Mouse (Mus musculus): Measurements from ENCODE around the gene Dab1.

The Dab1 gene

GRCm38 (mm10) chr4:104371136-104371535 lies 752.0 kb downstream of the Dab1 start:
- DNase-seq (ENCODE audit: low spot score): no peak

DNA sequence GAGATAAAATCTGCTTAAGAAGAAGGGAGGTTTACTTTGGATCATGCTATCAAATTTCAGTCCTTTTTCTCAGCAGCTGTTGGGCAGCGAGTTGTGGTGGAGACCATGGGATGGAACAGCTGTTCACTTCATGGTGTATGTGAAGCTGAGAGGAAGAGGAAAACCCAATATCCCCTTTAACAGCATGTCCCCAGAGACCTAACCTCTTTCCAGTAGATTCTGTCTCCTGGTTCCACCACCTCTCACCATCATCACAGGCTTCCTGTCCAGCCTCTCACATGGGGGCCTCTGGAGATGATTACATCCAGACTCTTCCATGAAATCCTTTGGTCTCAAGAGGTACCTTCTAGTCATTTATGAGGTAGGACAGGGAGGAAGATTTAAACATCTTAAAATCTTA lies 755.0 kb downstream of the Dab1 start:
- DNase-seq (ENCODE audit: low spot score): no peak

DNA sequence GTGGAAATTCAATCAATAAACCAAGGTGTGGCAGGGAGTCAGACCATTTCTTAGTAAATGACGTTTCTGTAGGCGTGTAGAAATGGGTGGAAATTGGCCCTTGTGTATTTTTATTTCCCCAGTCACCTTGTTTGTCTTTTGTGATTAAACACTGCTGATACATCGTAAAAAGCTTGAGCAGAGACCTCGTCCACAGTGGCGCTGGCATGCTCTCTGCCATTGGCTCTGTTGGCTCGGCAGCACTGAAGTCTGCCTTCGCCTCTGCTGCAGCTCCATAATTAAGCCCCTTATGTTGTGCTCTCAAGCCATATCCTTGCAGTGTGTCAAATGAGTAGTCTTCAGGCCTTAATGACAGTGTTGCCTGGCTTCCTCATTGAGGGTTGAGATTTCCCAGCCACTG lies 765.5 kb downstream of the Dab1 start:
- no peak for DNase-seq (ENCODE audit: low spot score)

- DNase-seq (ENCODE audit: low spot score): no peak
Measured at GRCm38 (mm10) chr4:104385272-104385671, 766.1 kb downstream of the Dab1 start.

DNA sequence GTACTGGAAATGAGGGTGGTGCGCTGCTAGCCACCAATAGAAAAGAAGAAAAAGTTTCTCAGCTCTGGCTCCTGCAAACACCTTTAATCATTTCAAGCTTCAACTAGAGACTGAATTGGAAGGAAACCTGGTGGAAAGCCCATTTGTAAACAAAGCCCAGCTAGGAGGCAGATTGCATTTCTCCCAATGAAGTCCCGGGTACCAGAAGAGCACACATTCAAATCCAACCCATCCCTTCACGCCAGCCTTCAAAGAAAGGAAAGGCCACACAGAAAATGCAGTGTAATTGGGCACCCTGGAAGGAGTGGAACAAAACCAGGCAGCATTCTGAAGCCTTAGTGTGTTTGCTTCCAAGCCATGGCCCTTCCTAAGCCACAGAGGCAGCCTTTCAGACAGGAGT lies 776.4 kb downstream of the Dab1 start:
- no peak for DNase-seq (ENCODE audit: low spot score)

- DNase-seq (ENCODE audit: low spot score): no peak
Measured at GRCm38 (mm10) chr4:104396095-104396494, 776.9 kb downstream of the Dab1 start.

DNA sequence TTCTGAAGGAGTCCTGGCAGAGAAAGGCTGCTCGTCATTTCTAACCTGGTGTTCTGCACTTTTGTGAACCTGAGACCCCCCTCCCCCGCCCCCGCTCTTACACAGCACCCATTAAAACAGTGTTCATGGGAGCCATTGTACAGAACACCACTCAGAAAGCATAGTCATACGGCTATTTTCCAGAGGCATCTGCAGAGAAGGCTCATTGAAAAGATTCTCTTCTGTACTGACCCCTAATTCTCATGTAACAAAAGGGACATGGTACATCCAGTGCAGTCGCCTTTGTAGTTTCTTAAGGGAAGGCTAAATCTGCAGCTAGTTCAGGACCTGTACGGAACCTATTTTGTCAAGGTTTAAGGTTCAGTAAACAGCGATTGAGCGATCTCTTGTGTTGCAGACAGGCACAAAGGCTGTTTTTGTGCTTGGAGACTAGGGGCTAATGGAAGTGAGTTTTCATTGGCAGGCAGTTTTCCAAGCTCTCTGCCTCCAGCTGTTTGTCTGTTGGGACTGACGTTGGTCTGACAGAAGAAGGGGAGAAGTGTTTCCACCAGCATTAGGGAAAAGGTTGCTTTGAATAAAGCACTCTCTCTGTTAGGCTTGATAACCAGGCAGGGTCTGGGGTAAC lies 780.1 kb downstream of the Dab1 start:
- no peak for DNase-seq (ENCODE audit: low spot score)

GRCm38 (mm10) chr4:104404099-104404498 lies 784.9 kb downstream of the Dab1 start:
- no peak for DNase-seq (ENCODE audit: low spot score)

- no peak for DNase-seq (ENCODE audit: low spot score)
Measured at GRCm38 (mm10) chr4:104410922-104411321, 791.8 kb downstream of the Dab1 start.

DNA sequence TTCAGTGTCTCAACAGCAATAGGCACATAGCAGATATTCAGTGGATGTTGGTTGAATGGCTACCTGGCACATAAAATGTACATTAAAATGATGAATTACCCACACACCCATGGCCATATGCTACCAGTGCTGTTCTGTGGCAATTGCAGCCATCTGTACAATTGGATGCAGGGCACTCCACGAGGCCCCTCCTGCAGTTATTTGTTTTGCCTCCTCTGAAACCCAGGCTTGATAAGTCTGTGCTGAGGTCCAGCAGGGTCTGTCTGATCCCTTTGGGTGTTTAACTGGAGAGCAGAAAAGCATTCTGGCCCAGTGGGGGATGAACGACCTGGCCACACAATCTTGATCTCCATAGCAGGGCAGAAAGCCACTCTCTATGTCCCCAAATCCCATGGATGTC lies 796.3 kb downstream of the Dab1 start:
- DNase-seq (ENCODE audit: low spot score): no peak

GRCm38 (mm10) chr4:104418354-104418753 lies 799.2 kb downstream of the Dab1 start:
- no peak for DNase-seq (ENCODE audit: low spot score)

DNA sequence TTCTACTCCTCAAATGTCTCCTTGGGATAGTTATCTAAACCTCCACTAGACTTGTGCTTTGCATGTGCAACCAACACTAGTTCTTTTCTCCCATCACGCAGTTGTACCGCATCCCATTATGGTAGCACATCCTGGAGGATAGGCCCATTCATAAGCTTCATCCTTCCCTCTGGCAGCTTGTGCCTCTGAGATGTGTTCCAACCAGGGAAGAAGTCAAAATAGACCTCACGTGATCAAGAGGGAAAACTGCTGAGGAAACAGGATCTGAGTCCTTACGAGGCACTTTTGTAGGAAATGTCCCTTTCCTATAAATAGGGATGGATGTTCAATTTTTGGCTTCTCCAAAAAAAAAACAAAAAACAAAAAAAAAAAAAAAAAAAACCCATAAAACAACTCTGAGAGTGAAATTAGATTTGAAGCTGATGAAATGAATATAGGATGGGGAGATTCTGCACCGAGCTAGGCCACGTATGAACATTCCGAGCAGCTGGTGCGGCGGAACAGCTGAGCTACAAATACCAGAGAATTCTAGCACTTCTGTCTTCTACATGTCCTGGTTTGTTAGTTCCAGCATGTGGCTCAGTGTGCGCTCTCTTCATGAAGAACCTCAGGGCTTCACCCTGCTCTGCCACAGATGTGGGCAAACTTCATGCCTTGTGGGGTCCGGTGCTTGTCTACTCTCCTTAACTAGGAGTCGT lies 802.0 kb downstream of the Dab1 start:
- DNase-seq (ENCODE audit: low spot score): no peak

- no peak for DNase-seq (ENCODE audit: low spot score)
Measured at GRCm38 (mm10) chr4:104429127-104429526, 810.0 kb downstream of the Dab1 start.

DNA sequence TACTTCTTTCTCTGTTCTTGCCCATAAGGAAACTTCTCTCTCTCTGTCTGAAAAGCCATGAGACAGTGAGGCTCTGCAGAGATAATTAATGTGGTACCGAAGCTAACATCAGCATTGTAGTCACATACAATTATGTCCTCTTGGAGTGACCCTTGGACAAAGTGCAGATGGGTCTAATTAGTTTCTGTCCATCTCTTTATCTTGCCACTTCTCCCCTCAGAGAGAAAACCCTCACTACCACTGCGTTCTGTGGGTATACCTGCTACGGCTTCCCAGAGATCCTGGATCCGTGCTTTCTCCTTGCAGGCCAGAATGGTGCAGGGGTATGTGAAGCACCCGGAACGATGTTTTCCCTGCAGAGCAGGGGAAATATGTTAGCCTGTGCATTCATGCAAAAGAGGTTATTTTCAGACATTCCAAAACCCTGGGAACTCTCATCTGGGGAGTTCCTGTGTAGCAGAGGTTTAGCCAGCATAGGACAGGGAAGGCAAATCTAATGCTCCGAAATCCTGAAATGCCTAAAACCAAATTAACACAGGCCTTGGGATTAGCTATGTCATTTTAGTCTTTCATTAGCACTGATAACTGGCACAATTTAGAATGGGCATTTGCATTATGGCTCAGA lies 812.2 kb downstream of the Dab1 start:
- DNase-seq (ENCODE audit: low spot score): no peak

GRCm38 (mm10) chr4:104432150-104432549 lies 813.0 kb downstream of the Dab1 start:
- DNase-seq (ENCODE audit: low spot score): no peak

- DNase-seq (ENCODE audit: low spot score): no peak
Measured at GRCm38 (mm10) chr4:104435736-104436135, 816.6 kb downstream of the Dab1 start.

DNA sequence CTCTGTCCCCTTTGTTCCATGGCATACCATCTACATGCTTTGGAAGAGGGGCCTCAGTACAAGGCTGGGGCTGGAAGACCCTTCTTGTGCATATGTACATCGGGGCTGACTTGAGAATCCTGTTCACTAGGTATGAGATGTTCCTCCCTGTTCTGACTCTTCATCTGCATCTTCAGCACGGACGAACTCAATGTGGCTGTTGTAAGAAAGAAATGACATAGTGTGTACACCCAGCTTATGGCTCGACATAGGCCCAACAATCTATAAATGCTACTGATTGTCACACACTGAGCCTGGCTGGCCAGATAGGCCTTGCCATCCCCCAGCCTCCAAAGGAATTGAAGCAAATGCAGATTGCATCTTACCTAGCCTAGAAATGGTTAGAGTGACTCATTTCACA lies 817.3 kb downstream of the Dab1 start:
- no peak for DNase-seq (ENCODE audit: low spot score)

GRCm38 (mm10) chr4:104438730-104439129 lies 819.6 kb downstream of the Dab1 start:
- DNase-seq (ENCODE audit: low spot score): no peak

DNA sequence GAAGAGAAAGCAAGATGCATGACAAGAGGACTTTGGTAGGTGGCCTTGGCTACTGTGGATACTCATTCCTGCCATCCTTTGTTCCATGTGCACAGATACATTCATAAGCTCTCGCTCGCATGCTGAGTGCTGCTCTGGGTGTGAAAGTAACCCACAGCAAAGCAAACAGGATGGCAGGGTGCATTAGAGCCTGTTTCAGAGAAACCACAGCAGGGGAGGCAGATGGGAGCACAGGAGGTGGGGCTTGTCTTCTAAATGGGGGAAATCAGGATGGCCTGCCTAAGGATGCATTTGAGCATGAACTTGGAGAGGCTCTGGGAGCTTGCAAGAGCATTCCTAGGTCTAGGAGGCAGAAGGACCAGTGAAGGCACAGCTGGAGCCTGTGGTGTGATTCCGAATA lies 820.5 kb downstream of the Dab1 start:
- DNase-seq (ENCODE audit: low spot score): no peak

- no peak for DNase-seq (ENCODE audit: low spot score)
Measured at GRCm38 (mm10) chr4:104442925-104443747, 824.0 kb downstream of the Dab1 start.

GRCm38 (mm10) chr4:104443775-104444174 lies 824.6 kb downstream of the Dab1 start:
- no peak for DNase-seq (ENCODE audit: low spot score)

GRCm38 (mm10) chr4:104444985-104445384 lies 825.8 kb downstream of the Dab1 start:
- no peak for DNase-seq (ENCODE audit: low spot score)

GRCm38 (mm10) chr4:104448199-104448598 lies 829.0 kb downstream of the Dab1 start:
- no peak for DNase-seq (ENCODE audit: low spot score)

All from ovary, postnatal 14 days (tissue).